ENCODE assay signal across 17 mouse cellular contexts in the genomic region with DNA sequence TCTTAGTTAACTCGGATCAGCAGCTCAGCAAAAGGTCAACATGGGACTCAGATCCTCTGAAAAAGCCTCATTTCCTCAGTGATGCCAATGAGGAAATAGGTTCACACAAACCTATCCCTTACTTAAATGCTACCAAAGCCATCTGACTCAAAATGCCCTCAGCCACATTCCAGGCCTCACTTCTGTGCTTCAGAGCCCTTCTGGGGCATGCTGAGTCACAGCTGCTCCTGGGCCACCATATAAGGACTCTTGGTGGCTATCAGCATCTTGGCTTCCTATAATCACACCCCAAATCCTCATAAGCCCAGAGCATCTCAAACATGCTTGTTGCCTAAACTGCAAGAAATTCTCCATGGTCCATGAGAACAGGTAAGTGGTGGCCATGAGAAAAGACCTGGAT. TPM values are rescaled to one million over a fixed set of nuclear protein-coding genes. Genes with fewer than 3 reads are reported as not detected.
"Had no signal": no experiment of that assay in that cellular context is flagged by ENCODE, and none has a peak within 500 bp of the region (broad histone marks: within the 10 kb centered on the region; RNA-seq: fewer than 3 reads in every experiment).

No protein-coding gene starts in this region.

- H3K36me3 ChIP-seq: kidney, embryonic 15.5 days; liver, embryonic 13.5 days; midbrain, embryonic 13.5 days; neural tube, embryonic 13.5 days had no signal

- H3K9me3 ChIP-seq: kidney, embryonic 15.5 days; liver, embryonic 13.5 days; midbrain, embryonic 13.5 days; neural tube, embryonic 13.5 days had no signal

- H3K27me3 ChIP-seq: kidney, embryonic 15.5 days; liver, embryonic 13.5 days; midbrain, embryonic 13.5 days; neural tube, embryonic 13.5 days had no signal

- H3K9ac ChIP-seq: kidney, embryonic 15.5 days; liver, embryonic 13.5 days; midbrain, embryonic 13.5 days; neural tube, embryonic 13.5 days had no signal

- H3K4me3 ChIP-seq: kidney, embryonic 15.5 days; left cerebral cortex, adult 2 months; liver, embryonic 13.5 days; midbrain, embryonic 13.5 days; myocyte; neural tube, embryonic 13.5 days had no signal

- H3K4me1 ChIP-seq: kidney, embryonic 15.5 days; liver, embryonic 13.5 days; midbrain, embryonic 13.5 days; neural tube, embryonic 13.5 days had no signal

- H3K4me2 ChIP-seq: kidney, embryonic 15.5 days; liver, embryonic 13.5 days; midbrain, embryonic 13.5 days; neural tube, embryonic 13.5 days had no signal

- H3K27ac ChIP-seq: kidney, embryonic 15.5 days; left cerebral cortex, adult 2 months; liver, embryonic 13.5 days; macrophage; midbrain, embryonic 13.5 days; neural tube, embryonic 13.5 days had no signal

- ATAC-seq: midbrain, embryonic 13.5 days; midbrain, embryonic 16.5 days had no signal

- DNase-seq: kidney, adult 18-20 months; kidney, postnatal 10 days; kidney, postnatal 36 days; layer of hippocampus, postnatal 36 days; liver, embryonic 13.5 days; lung, adult 2 months; lung, postnatal 14 days; right cerebral cortex, postnatal 4 days; thymus, postnatal 36 days had no signal

RNA-seq across cellular contexts. Expression of a gene that starts 23.5 kb away (rescaled TPM):
- total RNA-seq: neutrophil, adult 5-6 weeks had no signal
